Mouse (Mus musculus): ENCODE measurements around the gene Gm49405.

DNA sequence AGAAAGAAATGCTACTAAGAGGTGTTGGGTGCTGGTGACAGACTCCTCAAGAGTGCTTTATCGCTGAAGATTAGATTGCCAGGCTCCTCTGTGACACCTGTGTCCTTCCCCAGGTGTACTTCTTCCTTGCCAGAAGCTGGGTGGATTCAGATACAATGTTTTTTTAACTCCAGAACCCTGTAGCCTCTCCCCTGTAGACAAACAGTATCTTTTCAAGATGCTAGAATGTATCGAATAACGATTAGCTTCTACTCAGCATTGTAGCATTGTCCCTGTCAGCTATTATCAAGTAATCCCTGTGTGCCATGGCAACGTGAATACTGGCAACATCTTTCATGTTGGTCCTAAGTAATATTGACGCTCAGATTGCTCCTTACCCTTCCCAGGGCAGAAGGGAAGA lies 33.3 kb downstream of the Gm49405 start:
- no peak for TF ChIP-seq POLR2A (IDR thresholded peaks at IDR 0.05; ENCODE audit: control insufficient read depth in 1 of 2, insufficient read depth in 1 of 2, low read depth in 1 of 2, low read length in 2 of 2, poor library complexity in 1 of 2)
- TF ChIP-seq GABPA (IDR thresholded peaks at IDR 0.05; ENCODE audit: low read depth, low read length): no peak
- no peak for TF ChIP-seq EP300 (IDR thresholded peaks at IDR 0.05; ENCODE audit: low read depth in 1 of 2, low read length in 2 of 2)
- no peak for TF ChIP-seq GATA1 (IDR thresholded peaks at IDR 0.05; ENCODE audit: low read depth, low read length)
- no peak for TF ChIP-seq TBP (IDR thresholded peaks at IDR 0.05; ENCODE audit: low read depth, low read length)
- TF ChIP-seq USF1 (IDR thresholded peaks at IDR 0.05; ENCODE audit: low read depth, low read length): no peak
- no peak for TF ChIP-seq CHD2 (IDR thresholded peaks at IDR 0.05; ENCODE audit: low read length)
- TF ChIP-seq MYC (IDR thresholded peaks at IDR 0.05; ENCODE audit: low read depth, low read length): no peak
- TF ChIP-seq SIN3A (IDR thresholded peaks at IDR 0.05; ENCODE audit: low read length): no peak
- no peak for TF ChIP-seq POLR2AphosphoS2 (IDR thresholded peaks at IDR 0.05; ENCODE audit: low read length)
- TF ChIP-seq CTCF (IDR thresholded peaks at IDR 0.05 in 2 of 3, conservative IDR thresholded peaks at IDR 0.05 in 1 of 3; ENCODE audit: control insufficient read depth in 1 of 3, insufficient read depth in 1 of 3, low read depth in 2 of 3, low read length in 3 of 3, poor library complexity in 1 of 3, severe bottlenecking in 1 of 3): no peak

Data from MEL (cell line).